Comparison of ENCODE assay signal across 9 mouse cellular contexts in genomic region chr17:31304895-31305775, GRCm38 (mm10). TPM values are rescaled to one million over a fixed set of nuclear protein-coding genes. Genes with fewer than 3 reads are reported as not detected.
A peak's percentile ranks its signal among the peaks of the same experiment; 100 is the strongest.
DNase-seq lines count a peak whose midpoint lies in the region; ATAC-seq and TF ChIP-seq lines count a peak whose summit lies in the region.
"Had no signal": no experiment of that assay in that cellular context is flagged by ENCODE, and none has a peak within 500 bp of the region (broad histone marks: within the 10 kb centered on the region; RNA-seq: fewer than 3 reads in every experiment).

No protein-coding gene starts in this region.

- TF ChIP-seq CTCF in intestine, postnatal 0 days (IDR thresholded peaks at IDR 0.05; ENCODE audit: low read depth) = 0 out of 2 replicates have a peak, but pooled peaks have one; percentile 14
- no peak for TF ChIP-seq CTCF in left cerebral cortex, adult 2 months (IDR thresholded peaks at IDR 0.05)

- peak overlapping the region; percentile 91 for H3K27ac ChIP-seq in intestine, postnatal 0 days (ENCODE audit: low read depth, low read length)
- peak overlapping the region; percentile 93 for H3K27ac ChIP-seq in lung, embryonic 16.5 days (ENCODE audit: low read length)
- H3K27ac ChIP-seq in left cerebral cortex, adult 2 months = no peak overlapping the region
- H3K27ac ChIP-seq: neural tube, embryonic 13.5 days had no signal

- peaks cover 5% of the 10 kb centered on the region; the same call in 1 of the 2 replicates for H3K36me3 ChIP-seq in intestine, postnatal 0 days (ENCODE audit: control insufficient read depth, insufficient read depth)
- H3K36me3 ChIP-seq in lung, embryonic 16.5 days (ENCODE audit: control insufficient read depth, insufficient read depth, low read length) = no peaks in the 10 kb centered on the region

- 0 out of 2 replicates have a peak overlapping the region, but pooled peaks have one; percentile 1 for H3K9ac ChIP-seq in intestine, postnatal 0 days (ENCODE audit: low read depth, low read length)
- no peak overlapping the region for H3K9ac ChIP-seq in lung, embryonic 16.5 days (ENCODE audit: low read length)
- H3K9ac ChIP-seq: neural tube, embryonic 13.5 days had no signal

- DNase-seq in embryo, embryonic 10 days (ENCODE audit: low spot score) = peak; percentile 64
- no peak for DNase-seq in embryo, embryonic 11 days
- DNase-seq in gastrocnemius, postnatal 10 days = peak; percentile 37
- DNase-seq in urinary bladder, postnatal 25 days (ENCODE audit: low spot score) = peak; percentile 68
- DNase-seq in left cerebral cortex, adult 2 months (ENCODE audit: extremely low spot score in 1 of 2, low spot score in 2 of 2) = no peak
- DNase-seq in cerebellum, adult 9-11 months = no peak

- no peaks in the 10 kb centered on the region for H3K27me3 ChIP-seq in intestine, postnatal 0 days (replicated peaks; ENCODE audit: control insufficient read depth, insufficient read depth, low read length)
- H3K27me3 ChIP-seq in lung, embryonic 16.5 days (ENCODE audit: control insufficient read depth, insufficient read depth, low read depth, low read length) = no peaks in the 10 kb centered on the region
- H3K27me3 ChIP-seq: neural tube, embryonic 13.5 days had no signal

- peak overlapping the region; percentile 40 for H3K4me2 ChIP-seq in intestine, postnatal 0 days (replicated peaks; ENCODE audit: low read depth)
- H3K4me2 ChIP-seq in lung, embryonic 16.5 days (ENCODE audit: low read depth, low read length) = peak overlapping the region; percentile 17; the same call in 1 of the 2 replicates
- H3K4me2 ChIP-seq: neural tube, embryonic 13.5 days had no signal

- 23% methylated on average over 12 of the region's 12 CpGs for WGBS in intestine, postnatal 0 days
- 26% methylated on average over 12 of the region's 12 CpGs for WGBS in lung, embryonic 16.5 days

- intact Hi-C loops in left cerebral cortex, adult 2 months (cut with DNase I) = loop anchor here (5.0 kb wide), 1 partner anchor 168 kb away; no protein-coding TSS in a partner anchor

- H3K9me3 ChIP-seq in intestine, postnatal 0 days (ENCODE audit: control insufficient read depth) = no peaks in the 10 kb centered on the region
- H3K9me3 ChIP-seq in lung, embryonic 16.5 days (ENCODE audit: control insufficient read depth, low read length) = no peaks in the 10 kb centered on the region
- H3K9me3 ChIP-seq: neural tube, embryonic 13.5 days had no signal

- H3K4me3 ChIP-seq in intestine, postnatal 0 days (ENCODE audit: low read depth, low read length) = no peak overlapping the region
- no peak overlapping the region for H3K4me3 ChIP-seq in lung, embryonic 16.5 days (ENCODE audit: low read length)
- H3K4me3 ChIP-seq in left cerebral cortex, adult 2 months = no peak overlapping the region
- H3K4me3 ChIP-seq: neural tube, embryonic 13.5 days had no signal

- peaks cover 11% of the 10 kb centered on the region for H3K4me1 ChIP-seq in intestine, postnatal 0 days (replicated peaks; ENCODE audit: control insufficient read depth, insufficient read depth, low read length)
- H3K4me1 ChIP-seq in lung, embryonic 16.5 days (replicated peaks; ENCODE audit: control insufficient read depth, insufficient read depth, low read length) = no peaks in the 10 kb centered on the region

- peak; percentile 81 for ATAC-seq in intestine, postnatal 0 days
- ATAC-seq in lung, embryonic 16.5 days (ENCODE audit: low read depth) = peak; percentile 94

RNA-seq across cellular contexts. Expression of gene Slc37a1, which starts 18.5 kb away (rescaled TPM):
- 1 to 10 TPM; 2.4 to 2.6 TPM for total RNA-seq in gastrocnemius, postnatal 10 days (2021)
- polyA plus RNA-seq in intestine, postnatal 0 days (2015; fragmentation: Nextera tagmentation; extraction: Ambion mirVana) = 16.5 and 17.1 TPM in 2 replicates
- 13.4 and 13.5 TPM in 2 replicates for polyA plus RNA-seq in lung, embryonic 16.5 days (2015; fragmentation: Nextera tagmentation; extraction: Ambion mirVana)
- 10 to 100 TPM in 1 of 2 experiments, 1 to 10 TPM in 1; 9.4 to 12.0 TPM for total RNA-seq in left cerebral cortex, adult 2 months (2021)

RNA-seq across cellular contexts. Expression of gene Rsph1, which starts 28.0 kb away (rescaled TPM):
- total RNA-seq in gastrocnemius, postnatal 10 days (2021) = 1 to 10 TPM; 8.5 to 9.1 TPM
- polyA plus RNA-seq in intestine, postnatal 0 days (2015; fragmentation: Nextera tagmentation; extraction: Ambion mirVana) = 0.54 and 0.66 TPM in 2 replicates
- polyA plus RNA-seq in lung, embryonic 16.5 days (2015; fragmentation: Nextera tagmentation; extraction: Ambion mirVana) = 20.1 and 24.0 TPM in 2 replicates
- 10 to 100 TPM; 14.5 to 19.8 TPM for total RNA-seq in left cerebral cortex, adult 2 months (2021)

Comparison
In these comparisons a context has a peak if more than half of its experiments do, and no peak if none do; other contexts are left out.
1. DNase-seq: peak in embryo, embryonic 10 days (single experiment), gastrocnemius, postnatal 10 days (single experiment) and urinary bladder, postnatal 25 days (single experiment); none in embryo, embryonic 11 days (single experiment), left cerebral cortex, adult 2 months (0 of 2) and cerebellum, adult 9-11 months (single experiment).